Mouse (Mus musculus): ENCODE data around the gene Olfr1393. TPM values are rescaled to one million over a fixed set of nuclear protein-coding genes. Genes with fewer than 3 reads are reported as not detected.
A peak's percentile ranks its signal among the peaks of the same experiment; 100 is the strongest.

The Olfr1393 gene
- polyA plus RNA-seq, 1 experiment from 2014 or later = not detected

DNA sequence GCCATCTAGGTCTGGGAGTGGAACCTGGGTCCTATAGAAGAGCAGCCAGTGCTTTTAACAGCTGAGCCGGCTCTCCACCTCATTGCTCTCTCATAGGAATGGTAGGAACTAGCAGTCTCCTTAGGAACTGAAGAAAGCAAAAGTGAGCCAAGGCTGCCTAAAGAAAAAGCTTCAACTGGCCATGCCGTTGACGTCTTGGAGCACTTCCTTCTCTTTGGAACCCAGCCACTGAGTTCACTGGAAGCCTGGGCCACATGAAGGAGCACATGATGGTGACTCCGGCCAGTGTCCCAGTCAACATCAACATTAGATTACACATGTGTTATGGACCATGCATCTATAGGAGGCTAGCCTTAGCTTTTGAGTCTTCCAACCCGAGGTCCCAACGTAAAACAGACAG lies 25.1 kb upstream of the Olfr1393 start:
- no peaks in the 10 kb centered on the region for H3K9me3 ChIP-seq (replicated peaks)

DNA sequence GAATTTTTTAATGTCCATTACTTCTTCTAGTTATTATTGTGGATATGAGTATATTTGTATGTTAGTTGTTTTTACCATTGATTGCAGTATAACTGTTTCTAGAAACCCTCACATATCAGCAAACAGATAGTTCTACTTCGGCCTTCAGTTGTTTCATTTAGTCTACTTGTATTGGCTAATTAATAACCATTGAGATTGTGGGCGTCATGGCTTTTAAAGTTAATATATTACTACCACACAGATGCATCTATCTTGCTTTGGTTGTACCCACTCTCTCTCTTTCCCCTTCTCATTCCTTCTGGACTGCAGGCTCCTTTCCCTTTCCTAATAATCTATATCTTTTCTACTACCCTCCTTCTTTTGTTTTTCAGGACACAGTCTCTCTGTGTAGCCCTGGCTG lies 18.8 kb upstream of the Olfr1393 start:
- no peak for ATAC-seq (ENCODE audit: low read depth)

More for the DNA sequence above, 25.1 kb upstream of the Olfr1393 start:
- Histone ChIP-seq H3K27me3 (no peaks in the 10 kb centered on the region), H3K4me1 (replicated peaks) (peaks cover 70% of the 10 kb centered on the region), H3K4me2 (peak overlapping the region; percentile 91), H3K36me3 (peaks cover 53% of the 10 kb centered on the region), H3K9ac (no peak overlapping the region), H3K27ac (no peak overlapping the region), H3K4me3 (replicated peaks) (no peak overlapping the region)
- no peak for ATAC-seq (ENCODE audit: low read depth)
- no peak for DNase-seq
- 88% methylated on average over 6 of the region's 6 CpGs for WGBS (ENCODE audit: insufficient replicate concordance)

DNA sequence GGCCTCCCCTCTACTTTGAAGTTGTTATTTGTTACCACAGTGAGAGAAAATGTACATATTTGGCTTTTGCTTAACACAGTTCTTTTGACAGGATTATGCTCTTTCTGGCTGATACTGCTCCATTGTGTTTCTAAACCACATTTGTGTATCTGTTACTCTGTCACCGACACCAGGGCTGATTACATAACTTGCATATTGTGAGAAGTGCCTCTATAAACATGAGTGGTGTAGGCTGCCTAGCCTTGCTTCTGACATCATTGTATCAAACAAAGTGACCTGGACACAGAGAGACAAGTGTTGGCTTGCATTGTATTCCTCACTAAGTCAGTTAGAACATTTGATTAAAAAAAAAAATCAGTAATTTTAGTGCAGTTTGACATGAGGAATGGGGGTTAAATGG lies 18.3 kb upstream of the Olfr1393 start:
- DNase-seq (no peak), ATAC-seq (ENCODE audit: low read depth) (no peak)
- WGBS (ENCODE audit: insufficient replicate concordance) = 57% methylated on average over 1 of the region's 1 CpGs
- no peak overlapping the region for H3K27ac ChIP-seq
- H3K9me3 ChIP-seq (replicated peaks) = no peaks in the 10 kb centered on the region
- no peak overlapping the region for H3K4me3 ChIP-seq (replicated peaks)
- H3K4me2 ChIP-seq = no peak overlapping the region
- H3K27me3 ChIP-seq = no peaks in the 10 kb centered on the region
- H3K9ac ChIP-seq = no peak overlapping the region
- H3K4me1 ChIP-seq (replicated peaks) = peaks cover 24% of the 10 kb centered on the region
- peaks cover 84% of the 10 kb centered on the region for H3K36me3 ChIP-seq

More for the DNA sequence above, 18.8 kb upstream of the Olfr1393 start:
- Histone ChIP-seq H3K36me3 (peaks cover 85% of the 10 kb centered on the region), H3K27ac (no peak overlapping the region), H3K4me2 (no peak overlapping the region), H3K4me3 (replicated peaks) (no peak overlapping the region), H3K27me3 (no peaks in the 10 kb centered on the region), H3K4me1 (replicated peaks) (peaks cover 25% of the 10 kb centered on the region), H3K9me3 (replicated peaks) (no peaks in the 10 kb centered on the region), H3K9ac (no peak overlapping the region)
- no peak for DNase-seq
- WGBS (ENCODE audit: insufficient replicate concordance) = 61% methylated on average over 2 of the region's 2 CpGs

DNA sequence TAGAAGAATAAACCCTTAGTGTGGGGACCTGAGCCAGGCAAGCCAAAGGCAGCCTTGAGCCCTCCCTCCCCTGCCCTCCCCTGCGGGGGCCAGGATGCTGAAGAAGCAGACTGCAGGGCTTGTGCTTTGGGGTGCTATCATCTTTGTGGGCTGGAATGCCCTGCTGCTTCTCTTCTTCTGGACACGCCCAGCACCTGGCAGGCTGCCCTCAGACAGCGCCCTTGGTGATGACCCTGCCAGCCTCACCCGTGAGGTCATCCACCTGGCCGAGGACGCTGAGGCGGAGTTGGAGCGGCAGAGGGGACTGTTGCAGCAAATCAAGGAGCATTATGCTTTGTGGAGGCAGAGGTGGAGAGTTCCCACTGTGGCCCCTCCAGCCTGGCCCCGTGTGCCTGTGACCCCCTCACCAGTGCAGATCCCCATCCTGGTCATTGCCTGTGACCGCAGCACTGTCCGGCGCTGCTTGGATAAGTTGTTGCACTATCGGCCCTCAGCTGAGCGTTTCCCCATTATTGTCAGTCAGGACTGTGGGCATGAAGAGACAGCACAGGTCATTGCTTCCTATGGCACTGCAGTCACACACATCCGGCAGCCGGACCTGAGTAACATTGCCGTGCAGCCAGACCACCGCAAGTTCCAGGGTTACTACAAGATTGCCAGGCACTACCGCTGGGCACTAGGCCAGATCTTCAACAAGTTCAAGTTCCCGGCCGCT lies 17.3 kb upstream of the Olfr1393 start:
- no peak for DNase-seq
- peaks cover 79% of the 10 kb centered on the region for H3K36me3 ChIP-seq
- H3K4me3 ChIP-seq (replicated peaks) = no peak overlapping the region
- no peak overlapping the region for H3K9ac ChIP-seq
- H3K9me3 ChIP-seq (replicated peaks) = no peaks in the 10 kb centered on the region
- no peak overlapping the region for H3K4me2 ChIP-seq
- no peak overlapping the region for H3K27ac ChIP-seq
- 88% methylated on average over 21 of the region's 21 CpGs for WGBS (ENCODE audit: insufficient replicate concordance)
- 0 out of 2 replicates have a peak, but pooled peaks have one; percentile 14 for ATAC-seq (ENCODE audit: low read depth)
- H3K4me1 ChIP-seq (replicated peaks) = peaks cover 22% of the 10 kb centered on the region
- no peaks in the 10 kb centered on the region for H3K27me3 ChIP-seq

DNA sequence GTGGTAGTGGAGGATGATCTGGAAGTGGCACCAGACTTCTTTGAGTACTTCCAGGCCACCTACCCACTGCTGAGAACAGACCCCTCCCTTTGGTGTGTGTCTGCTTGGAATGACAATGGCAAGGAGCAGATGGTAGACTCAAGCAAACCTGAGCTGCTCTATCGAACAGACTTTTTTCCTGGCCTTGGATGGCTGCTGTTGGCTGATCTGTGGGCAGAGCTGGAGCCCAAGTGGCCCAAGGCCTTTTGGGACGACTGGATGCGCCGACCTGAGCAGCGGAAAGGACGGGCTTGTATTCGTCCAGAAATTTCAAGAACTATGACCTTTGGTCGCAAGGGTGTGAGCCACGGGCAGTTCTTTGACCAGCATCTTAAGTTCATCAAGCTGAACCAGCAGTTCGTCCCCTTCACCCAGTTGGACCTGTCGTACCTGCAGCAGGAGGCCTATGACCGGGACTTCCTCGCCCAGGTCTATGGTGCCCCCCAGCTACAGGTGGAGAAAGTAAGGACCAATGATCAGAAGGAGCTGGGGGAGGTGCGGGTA lies 16.7 kb upstream of the Olfr1393 start:
- Histone ChIP-seq H3K36me3 (peaks cover 73% of the 10 kb centered on the region), H3K4me1 (replicated peaks) (peaks cover 28% of the 10 kb centered on the region), H3K9me3 (replicated peaks) (no peaks in the 10 kb centered on the region), H3K4me2 (no peak overlapping the region), H3K9ac (no peak overlapping the region), H3K4me3 (replicated peaks) (no peak overlapping the region), H3K27ac (no peak overlapping the region), H3K27me3 (no peaks in the 10 kb centered on the region)
- ATAC-seq (ENCODE audit: low read depth) (no peak), DNase-seq (no peak)
- 91% methylated on average over 14 of the region's 14 CpGs for WGBS (ENCODE audit: insufficient replicate concordance)

DNA sequence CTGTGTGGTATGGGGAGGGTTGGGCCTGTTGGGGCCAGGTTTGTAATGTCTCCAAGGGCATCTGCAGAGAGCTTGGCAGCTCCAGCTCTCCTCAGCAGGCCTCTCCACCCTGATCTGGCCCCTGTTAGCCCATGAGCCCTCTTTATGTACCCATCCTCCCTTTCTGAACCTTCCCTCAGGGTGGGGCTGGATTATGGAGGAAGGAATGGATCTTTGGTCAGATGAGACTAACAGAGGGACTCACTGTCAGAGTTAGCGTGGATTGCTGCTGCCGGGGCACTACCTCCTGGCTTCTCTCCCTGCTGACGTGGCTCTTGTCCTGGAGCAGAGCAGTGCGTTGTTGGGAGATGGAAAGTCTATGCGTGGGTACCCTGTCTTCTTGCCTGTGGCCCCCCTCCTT lies 15.8 kb upstream of the Olfr1393 start:
- no peak overlapping the region for H3K27ac ChIP-seq
- H3K36me3 ChIP-seq = peaks cover 65% of the 10 kb centered on the region
- DNase-seq (no peak), ATAC-seq (ENCODE audit: low read depth) (no peak)
- H3K27me3 ChIP-seq = no peaks in the 10 kb centered on the region
- H3K9ac ChIP-seq = no peak overlapping the region
- 78% methylated on average over 5 of the region's 5 CpGs for WGBS (ENCODE audit: insufficient replicate concordance)
- H3K4me2 ChIP-seq = no peak overlapping the region
- peaks cover 22% of the 10 kb centered on the region for H3K4me1 ChIP-seq (replicated peaks)
- H3K4me3 ChIP-seq (replicated peaks) = no peak overlapping the region
- no peaks in the 10 kb centered on the region for H3K9me3 ChIP-seq (replicated peaks)

DNA sequence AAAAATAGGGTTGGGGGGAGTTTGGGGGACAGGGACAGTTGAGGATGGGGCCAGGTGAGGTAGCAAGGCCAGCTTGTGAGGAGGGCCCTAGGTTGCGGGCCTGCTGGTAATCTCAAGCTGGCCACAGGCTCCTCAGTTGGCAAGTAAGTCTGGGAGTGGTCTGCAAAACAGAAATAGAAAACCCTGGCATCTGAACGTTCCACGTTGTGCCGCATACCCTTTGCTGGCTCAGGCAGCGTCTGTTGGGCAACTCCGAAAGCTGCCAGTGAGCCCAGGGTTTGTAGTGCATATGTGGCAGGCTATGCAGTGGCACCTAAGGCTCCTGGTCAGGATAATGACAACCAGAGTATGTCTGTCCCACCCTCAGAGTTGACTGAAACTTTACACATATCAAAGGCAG lies 15.0 kb upstream of the Olfr1393 start:
- ATAC-seq (ENCODE audit: low read depth) = no peak

DNA sequence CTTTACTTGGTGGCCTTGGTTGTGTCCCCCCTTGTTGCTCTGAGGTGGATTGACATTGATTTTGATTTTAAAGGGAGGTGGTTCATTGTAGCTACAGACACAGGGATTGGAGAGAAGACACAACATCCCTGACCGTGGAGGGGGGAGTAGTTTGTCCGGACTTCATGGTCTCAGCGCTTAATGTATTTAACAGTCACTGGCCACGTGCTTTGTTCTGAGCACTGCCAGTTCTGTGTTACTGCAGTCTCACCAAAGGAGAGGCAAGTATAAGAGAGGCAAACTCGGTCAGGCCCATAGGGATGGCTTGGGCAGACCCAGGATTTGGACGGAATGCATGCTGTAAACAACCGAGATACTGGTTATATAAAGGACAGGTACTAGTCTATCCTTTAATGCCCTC lies 14.0 kb upstream of the Olfr1393 start:
- Histone ChIP-seq H3K9ac (no peak overlapping the region), H3K4me3 (replicated peaks) (no peak overlapping the region), H3K27ac (no peak overlapping the region), H3K36me3 (peaks cover 59% of the 10 kb centered on the region), H3K4me1 (replicated peaks) (peaks cover 22% of the 10 kb centered on the region), H3K4me2 (no peak overlapping the region), H3K27me3 (no peaks in the 10 kb centered on the region), H3K9me3 (replicated peaks) (no peaks in the 10 kb centered on the region)
- DNase-seq (no peak), ATAC-seq (ENCODE audit: low read depth) (no peak)
- 87% methylated on average over 7 of the region's 7 CpGs for WGBS (ENCODE audit: insufficient replicate concordance)

More for the DNA sequence above, 15.0 kb upstream of the Olfr1393 start:
- Histone ChIP-seq H3K9me3 (replicated peaks) (no peaks in the 10 kb centered on the region), H3K36me3 (peaks cover 63% of the 10 kb centered on the region), H3K4me3 (replicated peaks) (no peak overlapping the region), H3K27ac (no peak overlapping the region), H3K4me2 (no peak overlapping the region), H3K27me3 (no peaks in the 10 kb centered on the region), H3K4me1 (replicated peaks) (peaks cover 22% of the 10 kb centered on the region), H3K9ac (no peak overlapping the region)
- WGBS (ENCODE audit: insufficient replicate concordance) = 90% methylated on average over 6 of the region's 6 CpGs
- DNase-seq = no peak

DNA sequence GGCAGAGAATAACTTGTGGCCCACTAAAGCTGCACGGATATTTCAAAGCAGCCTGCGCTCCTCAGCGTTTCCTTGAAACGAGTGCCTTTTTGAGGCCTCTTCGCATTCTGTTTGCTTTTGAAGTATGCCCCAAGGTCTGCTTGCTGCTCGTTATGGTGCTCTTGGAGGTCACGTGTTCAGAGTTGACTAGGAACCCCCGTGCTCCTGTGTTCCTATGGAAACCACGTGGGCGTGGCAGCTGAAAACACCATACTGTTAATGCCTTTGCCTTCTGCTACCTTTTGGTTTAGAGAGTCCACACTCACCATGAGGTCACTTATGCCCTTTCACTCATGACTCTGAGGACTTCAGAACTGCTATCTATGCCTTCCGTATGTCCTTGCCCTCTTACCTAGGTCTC lies 13.5 kb upstream of the Olfr1393 start:
- ATAC-seq (ENCODE audit: low read depth) (no peak), DNase-seq (no peak)
- H3K27ac ChIP-seq = no peak overlapping the region
- no peaks in the 10 kb centered on the region for H3K27me3 ChIP-seq
- H3K4me2 ChIP-seq = no peak overlapping the region
- no peaks in the 10 kb centered on the region for H3K9me3 ChIP-seq (replicated peaks)
- peaks cover 55% of the 10 kb centered on the region for H3K36me3 ChIP-seq
- peaks cover 22% of the 10 kb centered on the region for H3K4me1 ChIP-seq (replicated peaks)
- H3K4me3 ChIP-seq (replicated peaks) = no peak overlapping the region
- WGBS (ENCODE audit: insufficient replicate concordance) = 70% methylated on average over 11 of the region's 11 CpGs
- no peak overlapping the region for H3K9ac ChIP-seq

DNA sequence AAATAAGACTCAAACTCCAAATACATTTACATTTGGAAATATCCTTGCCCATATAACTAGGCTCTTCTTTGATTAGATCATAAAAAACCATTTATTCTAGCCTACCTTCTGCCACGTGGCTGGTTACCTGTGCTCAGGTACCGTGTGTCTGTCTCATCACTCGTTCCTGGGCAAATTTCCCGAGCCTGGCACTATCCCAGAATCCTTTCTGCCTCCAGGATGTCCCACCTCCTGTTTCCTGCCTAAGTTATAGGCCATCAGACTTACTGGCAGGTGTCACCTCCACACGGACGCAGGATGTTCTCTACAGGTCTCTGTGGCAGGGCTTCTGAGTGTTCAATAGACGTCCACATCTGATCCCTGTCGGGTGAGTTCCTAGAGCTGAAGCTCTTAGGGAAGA lies 13.0 kb upstream of the Olfr1393 start:
- Histone ChIP-seq H3K36me3 (peaks cover 50% of the 10 kb centered on the region), H3K4me3 (replicated peaks) (no peak overlapping the region), H3K27ac (no peak overlapping the region), H3K4me1 (replicated peaks) (peaks cover 19% of the 10 kb centered on the region), H3K9ac (no peak overlapping the region), H3K27me3 (no peaks in the 10 kb centered on the region), H3K9me3 (replicated peaks) (no peaks in the 10 kb centered on the region), H3K4me2 (no peak overlapping the region)
- WGBS (ENCODE audit: insufficient replicate concordance) = 75% methylated on average over 8 of the region's 8 CpGs
- no peak for DNase-seq
- ATAC-seq (ENCODE audit: low read depth) = no peak

DNA sequence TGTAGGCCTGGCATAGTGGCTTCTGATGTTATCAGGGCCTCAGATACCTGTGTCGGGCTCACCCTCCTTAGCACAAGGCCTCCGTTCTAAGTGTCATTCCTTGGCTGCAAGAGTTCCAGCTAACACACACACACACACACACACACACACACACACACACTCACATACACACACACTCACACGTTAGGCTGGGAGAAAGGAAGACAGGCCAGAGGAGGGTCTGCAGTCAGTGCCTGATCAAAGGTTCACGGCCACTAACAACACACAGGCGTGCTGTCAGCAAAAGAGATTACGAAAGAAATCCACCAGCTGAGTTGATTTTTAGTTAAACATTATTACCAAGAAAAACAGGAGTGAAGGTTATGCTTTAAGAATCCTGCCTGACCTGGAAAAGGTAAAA lies 11.4 kb upstream of the Olfr1393 start:
- 70% methylated on average over 6 of the region's 6 CpGs for WGBS (ENCODE audit: insufficient replicate concordance)
- DNase-seq (no peak), ATAC-seq (ENCODE audit: low read depth) (peak; percentile 60; the same call in 1 of the 2 replicates)
- H3K4me1 ChIP-seq (replicated peaks) = peaks cover 13% of the 10 kb centered on the region
- H3K9me3 ChIP-seq (replicated peaks) = no peaks in the 10 kb centered on the region
- H3K4me3 ChIP-seq (replicated peaks) = no peak overlapping the region
- H3K9ac ChIP-seq = no peak overlapping the region
- peaks cover 35% of the 10 kb centered on the region for H3K36me3 ChIP-seq
- H3K4me2 ChIP-seq = no peak overlapping the region
- no peaks in the 10 kb centered on the region for H3K27me3 ChIP-seq
- H3K27ac ChIP-seq = peak overlapping the region; percentile 64; the same call in 1 of the 2 replicates

DNA sequence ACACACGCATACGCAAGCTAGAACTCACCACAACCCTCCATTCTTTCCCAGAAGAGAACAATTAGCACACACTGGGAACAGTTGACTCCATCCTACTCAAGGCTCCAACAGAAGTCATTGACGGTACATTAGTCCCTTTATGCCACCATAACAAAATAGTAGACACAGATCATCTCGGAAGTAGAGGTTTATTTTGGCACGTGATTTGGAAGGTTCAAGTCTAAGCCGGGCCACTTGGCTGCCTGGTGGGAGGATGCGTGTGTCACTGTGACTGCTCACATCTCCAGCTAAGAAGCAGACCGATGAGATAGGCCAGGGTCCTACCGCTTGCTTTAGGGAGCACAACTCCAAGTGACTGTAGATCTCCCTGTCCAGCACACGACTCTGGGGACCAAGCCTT lies 10.8 kb upstream of the Olfr1393 start:
- Histone ChIP-seq H3K27ac (peak overlapping the region; percentile 64), H3K4me1 (replicated peaks) (peaks cover 13% of the 10 kb centered on the region), H3K4me2 (no peak overlapping the region), H3K27me3 (no peaks in the 10 kb centered on the region), H3K4me3 (replicated peaks) (no peak overlapping the region), H3K36me3 (peaks cover 28% of the 10 kb centered on the region), H3K9me3 (replicated peaks) (no peaks in the 10 kb centered on the region), H3K9ac (no peak overlapping the region)
- no peak for DNase-seq
- 81% methylated on average over 10 of the region's 10 CpGs for WGBS (ENCODE audit: insufficient replicate concordance)
- no peak for ATAC-seq (ENCODE audit: low read depth)

Measured in liver, embryonic 13.5 days (tissue).